Mouse (Mus musculus): Measurements from ENCODE around the gene Platr17. TPM values are rescaled to one million over a fixed set of nuclear protein-coding genes. Genes with fewer than 3 reads are reported as not detected.
"Not testable (repeated sequence)": the region's sequence is repeated elsewhere in the genome, so short reads cannot be mapped to it uniquely, and the experiment has no call there.

Platr17 gene
- total RNA-seq (2021): not detected
- long read RNA-seq, experiment 1: 0 reads
- long read RNA-seq, experiment 2: 0 reads

- DNase-seq (ENCODE audit: extremely low spot score in 1 of 2, low spot score in 2 of 2); H3K4me3 ChIP-seq; intact Hi-C loops (cut with DNase I); H3K27ac ChIP-seq: not testable (repeated sequence)
These were observed at the start of gene Platr17 for GRCm38 (mm10) chr17:33904835-33905234. Gene Platr17 (plus strand): TSS chr17:33905135.

GRCm38 (mm10) chr17:33857816-33858215, 47.1 kb upstream of the Platr17 start:
- intact Hi-C loops (cut with DNase I): no loop called here
- TF ChIP-seq CTCF (IDR thresholded peaks at IDR 0.05): no peak

GRCm38 (mm10) chr17:33865330-33866030, 39.5 kb upstream of the Platr17 start:
- Histone ChIP-seq H3K4me3 (no peak overlapping the region), H3K27ac (no peak overlapping the region)
- TF ChIP-seq CTCF (IDR thresholded peaks at IDR 0.05): peak; percentile 78
- intact Hi-C loops (cut with DNase I): no loop called here
- DNase-seq (ENCODE audit: extremely low spot score in 1 of 2, low spot score in 2 of 2): peak; percentile 78 to 79

More at GRCm38 (mm10) chr17:33857816-33858215, 47.1 kb upstream of the Platr17 start:
- no peak overlapping the region for H3K4me3 ChIP-seq
- no peak for DNase-seq (ENCODE audit: extremely low spot score in 1 of 2, low spot score in 2 of 2)
- H3K27ac ChIP-seq: no peak overlapping the region

- not testable (repeated sequence) for H3K4me3 ChIP-seq
These were observed 31.4 kb upstream of the Platr17 start, which contains the start of gene Gm7029 for GRCm38 (mm10) chr17:33873537-33873936. Gene Gm7029 (plus strand): TSS chr17:33873837.

GRCm38 (mm10) chr17:33874411-33874810, 30.5 kb upstream of the Platr17 start:
- Histone ChIP-seq H3K4me3 (no peak overlapping the region), H3K27ac (no peak overlapping the region)
- intact Hi-C loops (cut with DNase I): no loop called here
- TF ChIP-seq CTCF (IDR thresholded peaks at IDR 0.05): no peak
- no peak for DNase-seq (ENCODE audit: extremely low spot score in 1 of 2, low spot score in 2 of 2)

More at GRCm38 (mm10) chr17:33873537-33873936, 31.4 kb upstream of the Platr17 start, which contains the start of gene Gm7029:
- H3K27ac ChIP-seq; intact Hi-C loops (cut with DNase I); DNase-seq (ENCODE audit: extremely low spot score in 1 of 2, low spot score in 2 of 2): not testable (repeated sequence)

- H3K27ac ChIP-seq; DNase-seq (ENCODE audit: extremely low spot score in 1 of 2, low spot score in 2 of 2); H3K4me3 ChIP-seq; intact Hi-C loops (cut with DNase I): not testable (repeated sequence)
- TF ChIP-seq CTCF (IDR thresholded peaks at IDR 0.05): peak; percentile 30
These were observed 29.1 kb upstream of the Platr17 start for GRCm38 (mm10) chr17:33875797-33876196.

GRCm38 (mm10) chr17:33884320-33884719, 20.6 kb upstream of the Platr17 start:
- DNase-seq (ENCODE audit: extremely low spot score in 1 of 2, low spot score in 2 of 2); H3K27ac ChIP-seq; H3K4me3 ChIP-seq; intact Hi-C loops (cut with DNase I): not testable (repeated sequence)

GRCm38 (mm10) chr17:33887802-33888201, 17.1 kb upstream of the Platr17 start:
- intact Hi-C loops (cut with DNase I); DNase-seq (ENCODE audit: extremely low spot score in 1 of 2, low spot score in 2 of 2); H3K27ac ChIP-seq; H3K4me3 ChIP-seq: not testable (repeated sequence)

GRCm38 (mm10) chr17:33888230-33888629, 16.7 kb upstream of the Platr17 start:
- H3K4me3 ChIP-seq; DNase-seq (ENCODE audit: extremely low spot score in 1 of 2, low spot score in 2 of 2); intact Hi-C loops (cut with DNase I); H3K27ac ChIP-seq: not testable (repeated sequence)

GRCm38 (mm10) chr17:33889941-33890532, 14.9 kb upstream of the Platr17 start:
- intact Hi-C loops (cut with DNase I): loop anchor here (1.0 to 10.0 kb wide), 2 partner anchors 19 to 495 kb away; partner anchors contain the start of genes Daxx and Zfp101
- H3K27ac ChIP-seq; DNase-seq (ENCODE audit: extremely low spot score in 1 of 2, low spot score in 2 of 2): not testable (repeated sequence)

GRCm38 (mm10) chr17:33890533-33891059, 14.3 kb upstream of the Platr17 start, which contains the start of gene Kifc1:
Gene Kifc1 (minus strand): TSS chr17:33890661.
- peak; percentile 99 to 100 for DNase-seq (ENCODE audit: extremely low spot score in 1 of 2, low spot score in 2 of 2)
- intact Hi-C loops (cut with DNase I): loop anchor here (1.0 to 10.0 kb wide), 2 partner anchors 19 to 496 kb away; partner anchors contain the start of genes Daxx and Zfp101
- no peak within 1 kb of the TSS for H3K27ac ChIP-seq
- peak; percentile 96 for TF ChIP-seq CTCF (IDR thresholded peaks at IDR 0.05)
- peak within 1 kb of the TSS; percentile 56 for H3K4me3 ChIP-seq

More at GRCm38 (mm10) chr17:33889941-33890532, 14.9 kb upstream of the Platr17 start:
- peak overlapping the region; percentile 56 for H3K4me3 ChIP-seq

GRCm38 (mm10) chr17:33891357-33891756, 13.6 kb upstream of the Platr17 start:
- H3K27ac ChIP-seq: no peak overlapping the region
- DNase-seq (ENCODE audit: extremely low spot score in 1 of 2, low spot score in 2 of 2): no peak
- no peak for TF ChIP-seq CTCF (IDR thresholded peaks at IDR 0.05)
- H3K4me3 ChIP-seq: no peak overlapping the region
- intact Hi-C loops (cut with DNase I): loop anchor here (10.0 kb wide), 1 partner anchor 497 kb away; the partner anchor contains the start of gene Zfp101

Measured in left cerebral cortex, adult 2 months (tissue).